Mouse (Mus musculus): ENCODE measurements around the gene Gm10663.

DNA sequence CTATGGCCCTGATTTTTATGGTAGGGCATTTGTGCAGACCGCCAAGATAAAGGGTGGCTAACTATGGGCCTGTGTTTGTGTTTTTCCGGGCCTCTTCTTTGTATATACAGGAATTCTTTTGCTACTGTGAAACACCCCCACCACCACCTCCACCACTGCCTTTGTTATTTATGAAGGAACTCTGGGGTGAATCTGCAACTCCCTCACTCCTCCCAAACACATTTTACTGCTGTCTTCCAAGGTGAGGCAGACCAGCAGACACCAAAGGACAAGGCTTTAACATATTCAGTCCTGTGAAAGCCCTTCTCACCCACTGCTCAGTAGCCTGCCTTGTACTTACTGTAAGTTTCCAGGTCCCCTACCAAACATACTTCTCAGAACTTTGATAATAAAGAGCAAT lies 40.7 kb upstream of the Gm10663 start:
- TF ChIP-seq GATA1 (IDR thresholded peaks at IDR 0.05; ENCODE audit: borderline replicate concordance, low read length) (no peak), FLI1 (IDR thresholded peaks at IDR 0.05; ENCODE audit: low read length) (no peak)

Data from megakaryocyte, embryonic 14.5 days (primary cell).